Mouse (Mus musculus): ENCODE measurements at regions not wholly inside any gene's neighbourhood (a gene's known extent, or its start where the extent isn't known, plus 50 kb on each side); places are given as distances from the start of the nearest gene placed in this dataset.

DNA sequence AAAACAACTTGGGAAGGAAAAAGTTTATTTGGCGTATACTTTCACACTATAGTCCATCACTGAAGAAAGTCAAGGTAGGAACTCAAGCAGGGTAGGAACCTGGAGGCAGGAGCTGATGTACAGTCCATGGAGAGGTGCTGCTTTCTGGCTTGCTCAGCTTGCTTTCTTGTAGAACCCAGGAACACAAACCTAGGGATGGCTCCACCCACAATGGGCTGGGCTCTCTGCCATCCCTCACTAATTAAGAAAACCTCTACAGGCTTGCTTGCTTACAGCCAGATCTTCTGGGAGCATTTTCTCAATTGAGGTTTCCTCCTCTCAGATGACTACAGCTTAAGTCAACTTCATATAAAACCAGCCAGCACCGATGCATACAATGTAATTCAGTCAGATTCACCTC, 79.2 kb upstream of the Sox13 start:
- TF ChIP-seq CTCF (IDR thresholded peaks at IDR 0.05; ENCODE audit: low read depth, low read length): no peak
- no peak for TF ChIP-seq POLR2A (IDR thresholded peaks at IDR 0.05; ENCODE audit: extremely low read depth, insufficient read depth, low read length)
